Mouse (Mus musculus) heart, postnatal 4 days (tissue): ENCODE measurements around the gene Cd300lg. TPM values are rescaled to one million over a fixed set of nuclear protein-coding genes. Genes with fewer than 3 reads are reported as not detected.
A peak's percentile ranks its signal among the peaks of the same experiment; 100 is the strongest.

Experiments used
- DNase-seq: peaks from one replicate; pipeline ENCODE4 v3.0.0; 2021
- total RNA-seq, 2 experiments: library from RNA; stranded (reverse); gene quantifications; 2 replicates each; pipeline ENCODE4 v1.2.3; 2021

The Cd300lg gene
- total RNA-seq, 2 experiments from 2014 or later: 32.3 to 36.2 TPM

DNA sequence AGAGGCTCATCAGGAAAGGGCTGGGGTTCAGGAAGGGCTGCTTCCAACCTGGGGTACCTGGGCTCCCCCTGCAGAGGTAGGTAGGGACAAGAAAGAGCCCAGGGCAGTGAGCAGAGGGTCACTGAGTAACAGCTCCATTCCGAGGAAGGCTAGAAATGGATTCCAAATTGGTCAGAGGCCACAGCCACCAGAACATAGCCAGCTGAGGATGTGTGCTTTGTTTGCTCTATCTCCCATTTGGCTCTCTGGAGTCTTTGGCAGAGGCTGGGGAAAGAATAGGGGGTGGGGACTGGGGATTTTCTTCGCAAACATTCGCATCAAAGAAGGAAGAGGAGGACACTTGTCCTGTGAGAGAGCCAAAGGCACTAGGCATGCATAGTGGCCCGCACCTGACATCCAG lies 10.6 kb downstream of the Cd300lg start:
- peak; percentile 44 for DNase-seq

DNA sequence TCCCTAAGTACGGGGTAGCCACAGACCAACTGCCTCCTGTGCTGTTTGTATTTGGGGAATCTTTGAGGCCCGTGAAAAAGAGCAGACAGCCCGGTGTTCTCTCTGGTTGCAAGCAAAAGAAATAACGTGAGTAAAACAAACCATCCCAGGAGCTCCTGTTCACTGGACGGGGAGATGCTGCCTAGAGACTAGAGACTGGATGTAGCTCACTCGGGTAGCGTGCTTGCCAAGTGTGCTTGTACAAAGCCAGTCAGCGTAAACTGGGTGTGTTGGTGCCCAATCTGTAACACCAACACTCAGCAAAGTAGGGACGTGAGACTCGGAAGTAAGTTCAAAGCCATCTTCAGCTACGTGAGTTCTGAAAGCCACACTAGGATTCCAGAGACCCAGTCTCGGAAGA lies 11.4 kb downstream of the Cd300lg start:
- DNase-seq: no peak

DNA sequence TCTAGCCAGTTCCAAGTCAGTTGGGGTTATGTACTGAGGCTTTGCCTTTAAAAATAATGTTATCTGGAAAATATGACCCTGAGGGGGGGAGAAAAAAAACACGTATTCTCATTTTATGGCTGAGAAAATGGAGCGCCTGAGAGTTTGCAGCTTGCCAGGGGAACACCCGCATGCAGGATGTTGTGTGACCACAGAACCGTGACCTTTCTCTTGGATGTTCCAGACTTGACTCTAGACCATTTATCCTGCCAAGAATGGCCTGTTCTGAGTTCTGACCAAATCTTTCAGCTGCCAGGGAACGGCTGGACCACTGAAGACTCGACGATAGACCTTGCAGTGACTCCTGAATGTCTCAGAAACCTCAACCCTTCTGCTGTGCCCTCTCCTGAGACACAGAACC lies 11.9 kb downstream of the Cd300lg start:
- no peak for DNase-seq

DNA sequence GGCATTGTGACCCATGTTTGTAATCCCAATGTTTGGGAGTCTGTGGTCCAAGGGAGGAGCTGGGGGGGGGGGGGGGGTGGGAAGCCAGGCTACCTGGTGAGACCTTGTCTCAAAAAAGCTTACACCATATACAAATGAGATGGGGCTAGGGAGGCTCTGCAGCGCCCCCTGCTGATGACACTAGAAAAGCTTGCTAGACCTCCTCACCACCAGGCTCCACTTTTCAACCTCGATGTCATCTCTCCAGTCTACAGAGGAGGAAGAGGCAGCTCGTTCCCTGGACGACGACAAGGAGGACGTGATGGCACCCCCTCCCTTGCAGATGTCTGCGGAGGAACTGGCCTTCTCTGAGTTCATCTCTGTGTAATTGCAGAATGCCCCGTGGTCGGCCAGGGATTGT lies 12.5 kb downstream of the Cd300lg start:
- DNase-seq: peak; percentile 70

DNA sequence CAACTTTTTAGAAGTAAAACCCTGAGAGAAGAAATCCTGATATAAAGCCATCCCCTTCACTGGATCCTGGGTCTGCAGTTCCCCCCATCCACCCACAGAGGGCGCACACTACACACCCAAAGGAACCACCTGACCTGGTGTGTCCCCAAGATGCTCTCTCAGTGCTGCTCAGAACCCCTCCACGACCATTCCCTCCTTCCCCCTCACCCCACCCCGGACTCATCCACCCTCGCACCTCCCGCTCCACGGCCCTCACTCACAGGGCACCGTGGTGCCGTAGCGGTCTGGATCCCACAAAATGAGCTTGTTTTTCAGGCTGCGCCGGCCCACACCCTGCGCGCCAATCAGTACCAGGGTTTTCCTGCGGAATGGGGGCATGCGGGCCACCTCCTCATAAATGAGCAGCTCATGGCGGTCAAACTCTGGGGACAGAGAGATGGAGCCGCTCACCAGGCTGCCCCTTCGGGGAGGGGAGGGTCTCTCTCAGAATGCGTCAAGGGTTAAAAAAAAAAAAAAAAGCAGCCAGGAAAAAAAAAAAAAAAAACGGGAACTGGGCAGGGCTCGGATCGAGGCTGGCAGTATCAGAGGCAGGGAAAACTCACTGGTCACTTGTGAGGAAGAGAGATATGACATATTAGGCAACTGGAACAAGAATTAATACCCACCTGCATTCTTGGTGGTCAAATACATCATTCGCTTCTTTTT lies 20.1 kb downstream of the Cd300lg start:
- peak; percentile 84 for DNase-seq

DNA sequence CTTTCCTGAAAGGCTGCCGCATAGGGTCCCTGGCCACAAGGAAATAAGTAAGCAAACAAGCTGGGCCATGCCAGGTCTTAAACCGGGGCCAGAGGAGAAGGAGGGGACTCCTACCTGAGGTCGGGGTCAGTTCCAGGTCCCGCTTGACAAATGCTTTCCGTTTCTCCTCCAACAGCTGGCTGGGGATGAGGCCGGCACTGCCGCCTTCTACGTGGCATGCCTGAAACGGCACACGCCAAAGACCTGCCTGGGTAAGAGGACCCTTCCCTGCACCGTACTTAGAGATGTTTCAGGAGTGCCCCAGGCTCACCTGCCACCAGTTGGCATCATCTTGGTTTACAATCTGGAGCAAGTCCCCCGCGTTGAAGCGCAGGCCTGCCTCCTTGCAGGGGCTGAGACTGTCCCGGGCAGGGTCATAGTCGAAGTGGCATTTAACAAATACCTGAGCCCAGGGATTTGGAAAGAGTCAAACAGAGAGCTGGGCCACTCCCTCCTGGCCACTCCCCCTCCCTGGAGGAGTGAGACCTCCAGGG lies 20.7 kb downstream of the Cd300lg start:
- no peak for DNase-seq

DNA sequence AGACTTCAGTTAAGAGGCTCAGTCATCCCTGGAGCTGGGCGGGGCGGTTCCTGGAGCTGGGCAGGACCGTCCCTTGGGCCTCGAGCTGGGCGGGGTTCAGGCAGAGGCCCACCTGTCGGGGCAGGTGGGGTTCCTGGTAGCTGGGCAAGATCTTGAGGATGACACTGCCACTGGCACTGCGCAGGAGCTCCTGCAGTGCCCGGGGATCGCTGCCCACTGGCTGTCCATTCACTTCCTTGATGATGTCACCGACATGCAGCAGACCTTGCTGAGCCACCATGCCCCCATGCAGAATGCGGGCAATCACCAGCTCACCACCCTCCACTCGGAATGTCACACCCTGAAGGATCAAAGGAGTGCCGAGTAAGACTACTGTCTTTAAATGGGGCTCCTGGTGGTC lies 21.8 kb downstream of the Cd300lg start:
- DNase-seq: no peak

DNA sequence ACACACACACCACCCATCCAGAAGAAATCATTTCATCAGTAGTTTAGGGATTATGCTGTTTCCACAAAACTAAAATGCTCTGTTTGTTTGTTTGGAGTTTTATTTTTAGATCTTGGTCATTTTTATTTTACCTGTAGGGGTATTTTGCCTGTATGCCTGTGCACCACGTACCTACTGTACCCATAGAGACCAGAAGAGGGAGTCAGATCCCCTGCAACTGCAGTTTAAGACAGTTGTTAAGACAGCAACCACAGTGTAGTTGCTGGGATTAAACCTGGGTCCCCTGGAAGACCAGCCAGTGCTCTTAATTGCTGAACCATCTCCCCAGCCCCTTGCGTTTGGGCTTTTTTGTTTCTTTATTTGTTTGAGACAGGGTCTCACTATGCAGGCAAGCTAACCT lies 27.7 kb downstream of the Cd300lg start:
- DNase-seq: no peak

DNA sequence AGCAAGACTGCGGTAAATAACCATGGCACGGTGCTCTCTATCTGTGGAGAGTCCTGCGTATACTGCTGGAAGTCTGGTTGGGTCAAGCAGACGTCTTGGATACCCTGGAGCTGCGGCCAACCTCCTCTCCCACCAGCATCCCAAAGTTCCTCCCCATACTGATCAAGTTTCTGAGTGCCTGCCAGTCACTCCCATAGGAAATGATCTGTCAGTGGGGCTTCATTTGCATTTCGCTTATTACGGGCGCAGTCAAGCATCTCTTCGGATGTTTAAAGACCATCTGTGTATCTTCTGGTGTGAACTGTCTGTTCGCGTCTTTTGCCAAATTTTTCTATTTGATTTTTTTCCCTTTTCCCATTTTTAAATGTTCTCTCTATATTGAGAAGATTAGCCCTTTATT lies 28.3 kb downstream of the Cd300lg start:
- DNase-seq: no peak

DNA sequence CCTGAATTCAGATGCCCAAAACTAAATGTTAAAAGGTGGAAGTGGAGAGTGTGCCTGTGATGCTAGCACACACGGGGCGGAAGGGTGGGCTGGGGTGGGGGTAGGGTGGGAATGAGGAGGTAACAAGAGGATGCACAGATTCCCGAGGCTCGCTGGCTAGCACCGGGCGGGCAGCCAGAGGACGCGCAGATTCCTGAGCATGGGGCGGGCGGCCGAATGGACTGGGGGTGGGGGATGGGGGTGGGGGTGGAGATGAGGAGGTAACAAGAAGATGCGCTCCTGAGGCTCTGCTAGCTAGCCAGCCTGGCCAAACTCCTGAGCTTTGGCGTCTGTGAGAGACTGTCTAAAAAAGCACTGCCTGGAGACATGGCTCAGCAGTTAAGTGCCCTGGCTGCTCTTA lies 29.1 kb downstream of the Cd300lg start:
- DNase-seq: no peak

DNA sequence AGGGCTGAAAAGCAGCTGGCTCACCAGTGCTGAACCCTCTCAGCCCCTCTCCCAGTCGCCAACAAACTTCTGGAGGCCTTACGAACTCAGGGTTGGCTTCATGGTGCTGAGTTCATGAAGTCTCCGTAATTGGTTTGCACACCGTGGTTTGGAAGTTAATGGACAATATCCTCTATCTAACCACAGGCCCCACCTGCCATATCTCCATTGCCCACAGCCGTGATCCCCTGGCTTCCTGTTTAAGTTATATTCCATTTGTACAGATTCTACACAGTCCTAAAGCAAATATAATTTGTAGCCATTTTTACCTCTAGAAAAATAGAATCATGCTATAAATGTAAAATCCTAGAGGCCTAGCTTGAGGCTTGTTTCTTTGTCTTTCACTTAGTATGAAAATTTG lies 31.4 kb downstream of the Cd300lg start:
- DNase-seq: no peak

DNA sequence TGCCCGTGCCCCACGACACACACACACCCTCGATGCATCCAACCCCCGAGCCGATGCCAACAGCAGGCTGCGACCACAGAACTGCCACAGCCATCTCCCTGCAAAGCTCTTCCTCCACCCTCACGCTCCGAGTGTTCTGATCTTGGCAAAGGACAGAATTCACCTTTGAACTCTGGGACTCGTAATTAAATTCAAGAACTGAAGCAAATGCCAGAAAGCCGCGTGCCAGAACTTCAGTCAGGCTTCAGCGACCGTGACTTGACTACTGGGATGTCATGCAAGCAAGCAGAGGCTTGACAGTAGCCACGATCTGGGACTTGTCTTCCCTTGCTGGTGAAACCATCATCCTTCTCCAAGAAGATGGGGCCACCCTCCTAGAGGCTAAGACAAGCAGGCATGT lies 32.4 kb downstream of the Cd300lg start:
- no peak for DNase-seq

DNA sequence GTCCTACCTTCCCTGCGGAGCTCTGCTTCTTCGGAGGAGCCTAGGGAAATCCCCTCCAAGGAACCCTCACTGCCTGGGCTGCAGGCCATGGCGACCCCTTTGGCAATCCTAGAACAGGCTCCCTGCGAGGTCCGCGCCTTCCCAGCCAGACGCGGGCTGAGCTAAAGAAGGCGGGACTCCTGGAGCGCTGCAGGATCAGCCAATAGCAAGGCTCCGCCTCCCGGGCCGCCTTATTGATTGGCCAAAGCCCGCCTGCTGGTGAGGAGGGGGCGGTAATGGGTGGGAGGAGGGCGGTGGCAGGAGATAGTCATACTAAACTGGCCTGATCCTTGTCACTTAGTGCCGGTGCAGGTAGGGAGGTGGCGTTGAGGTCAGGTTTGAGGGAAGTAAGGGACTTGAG lies 41.0 kb downstream of the Cd300lg start:
- peak; percentile 82 for DNase-seq

DNA sequence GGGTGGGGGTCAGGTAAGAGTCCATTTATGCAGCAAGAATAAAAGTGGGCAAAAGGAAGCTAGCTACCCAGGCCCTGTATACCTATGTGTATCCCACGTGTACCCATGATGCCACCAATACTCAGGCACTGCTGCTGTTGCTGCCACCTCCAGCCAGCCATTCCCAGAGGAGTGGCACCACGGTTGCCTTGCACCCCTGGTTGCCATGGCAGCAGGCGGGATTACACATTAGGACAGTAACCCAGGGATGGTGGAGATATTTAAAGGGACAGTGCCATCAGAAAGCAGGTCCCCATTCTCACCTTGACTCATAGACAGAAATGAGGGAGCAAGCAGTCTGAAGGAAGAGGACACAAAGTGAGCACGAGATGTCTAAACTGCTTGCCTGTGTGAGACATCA lies 41.9 kb downstream of the Cd300lg start:
- no peak for DNase-seq

DNA sequence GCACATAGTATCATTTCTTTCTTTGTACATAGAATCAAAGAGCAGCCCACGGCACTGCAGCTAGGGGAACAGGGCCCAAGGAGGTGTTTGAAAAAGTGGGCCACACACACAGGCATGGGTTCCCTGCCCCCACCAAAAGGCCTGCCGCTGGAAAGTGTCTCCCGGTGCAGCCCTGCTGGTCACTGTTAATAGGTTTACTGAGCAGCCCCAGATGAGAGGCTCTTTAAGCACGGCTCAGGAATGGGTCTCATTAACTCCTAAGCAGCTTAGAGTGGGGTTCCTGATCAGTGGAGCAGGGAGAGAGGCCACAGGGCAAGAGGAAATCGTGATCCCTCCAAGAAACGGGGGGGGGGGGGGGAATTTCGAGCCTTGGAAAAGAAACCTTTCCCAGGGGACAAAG lies 42.9 kb downstream of the Cd300lg start:
- no peak for DNase-seq

DNA sequence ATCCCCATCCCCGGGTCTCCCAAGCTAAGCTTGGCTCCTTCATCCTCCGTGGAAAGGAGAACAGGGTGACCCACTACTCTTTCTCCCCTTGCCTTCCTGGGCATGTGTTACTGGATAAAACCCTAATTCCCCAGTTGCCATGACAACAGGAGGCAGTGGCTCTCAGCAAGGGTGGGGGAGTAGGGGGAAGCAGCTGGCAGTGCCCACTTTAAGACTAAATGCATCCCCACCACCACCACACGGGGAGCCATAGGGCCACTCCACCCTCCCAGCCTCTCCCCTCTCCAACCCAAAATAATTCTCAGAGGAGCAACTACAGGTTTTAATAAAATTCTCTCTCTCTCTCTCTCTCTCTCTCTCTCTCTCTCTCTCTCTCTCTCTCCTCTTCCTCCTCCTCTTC lies 45.0 kb downstream of the Cd300lg start:
- DNase-seq: no peak

DNA sequence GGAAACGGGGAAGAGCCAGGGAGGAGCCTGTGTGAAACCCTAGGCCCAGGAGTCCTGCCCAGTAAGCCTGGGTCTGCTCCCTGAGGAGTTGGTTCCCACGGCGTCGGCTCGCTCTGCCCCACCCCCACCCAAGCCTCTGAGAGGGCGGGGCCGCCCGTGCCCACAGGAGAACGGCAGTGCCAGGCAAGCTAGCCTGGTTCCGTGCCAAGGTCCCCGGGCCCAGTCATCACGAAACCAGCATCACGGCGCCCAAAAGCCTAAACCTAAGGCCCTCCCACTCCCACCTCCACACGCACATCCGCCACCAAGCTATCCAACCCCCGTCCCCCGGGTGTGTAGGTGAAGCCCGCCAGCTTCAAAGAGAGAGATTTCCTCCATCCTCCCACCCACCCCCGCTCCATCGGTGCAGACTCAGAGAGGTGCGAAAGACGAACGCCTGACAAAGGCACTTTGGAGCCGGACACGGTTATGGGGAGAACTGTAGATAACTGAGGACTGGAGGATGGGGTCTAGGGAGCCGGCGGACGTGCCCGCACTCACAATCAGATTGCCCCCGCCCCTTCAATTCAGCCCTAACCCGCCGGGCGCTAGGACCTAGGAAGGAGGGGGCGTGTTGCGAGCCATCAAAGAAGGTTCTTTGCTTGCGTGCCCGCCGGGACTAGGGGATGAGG lies 45.9 kb downstream of the Cd300lg start:
- DNase-seq: peak; percentile 74

DNA sequence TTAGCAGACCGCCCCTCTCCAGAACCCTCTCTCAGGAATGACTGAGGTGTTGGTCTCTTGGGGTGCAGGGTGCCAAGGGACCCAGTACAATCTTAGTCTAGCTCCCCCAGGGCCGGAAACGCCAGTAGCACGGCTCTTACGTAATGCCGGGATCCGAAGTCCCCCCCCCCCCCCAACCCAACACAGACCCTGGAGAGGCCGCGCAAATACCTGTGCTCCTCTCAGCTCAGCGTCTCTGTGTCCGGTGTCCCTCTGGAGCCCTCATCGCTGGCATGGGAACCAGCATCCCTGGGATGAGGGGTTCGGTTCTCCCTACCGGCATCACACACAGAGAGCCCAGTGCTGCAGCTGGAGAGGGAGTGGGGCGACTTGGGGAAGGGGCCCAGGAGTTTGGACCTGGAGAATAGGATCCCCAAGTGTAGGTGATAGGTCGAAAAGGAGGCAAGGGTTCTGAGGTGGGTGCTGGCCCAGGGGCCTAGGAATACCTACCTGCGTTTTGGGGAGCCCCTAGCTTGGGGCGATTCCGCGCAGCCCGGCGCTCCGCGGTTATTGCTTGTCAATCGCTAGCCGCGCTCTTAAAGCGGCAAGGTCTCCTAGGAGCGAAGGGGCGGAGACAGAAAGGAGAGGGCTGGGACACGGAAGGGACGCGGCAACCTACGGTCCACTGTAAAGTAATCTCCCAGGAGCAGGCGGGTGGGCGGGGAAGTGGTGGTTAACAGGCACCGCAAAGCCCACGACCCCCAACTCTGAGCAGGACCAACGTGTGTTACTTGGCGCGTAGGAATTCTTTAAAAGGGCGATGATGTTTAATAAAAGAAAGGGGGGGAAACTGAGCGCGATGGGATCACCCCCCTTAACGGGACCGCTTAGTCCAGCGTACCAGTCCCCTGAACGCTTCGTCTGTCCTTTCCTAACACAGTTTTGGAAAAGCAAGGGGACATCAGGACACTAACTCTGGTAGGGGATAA lies 46.9 kb downstream of the Cd300lg start, which contains the start of gene Mpp2:
Gene Mpp2, minus strand, starts transcription at position 585 of the 968 bp plus-strand sequence.
- DNase-seq: peak; percentile 73

DNA sequence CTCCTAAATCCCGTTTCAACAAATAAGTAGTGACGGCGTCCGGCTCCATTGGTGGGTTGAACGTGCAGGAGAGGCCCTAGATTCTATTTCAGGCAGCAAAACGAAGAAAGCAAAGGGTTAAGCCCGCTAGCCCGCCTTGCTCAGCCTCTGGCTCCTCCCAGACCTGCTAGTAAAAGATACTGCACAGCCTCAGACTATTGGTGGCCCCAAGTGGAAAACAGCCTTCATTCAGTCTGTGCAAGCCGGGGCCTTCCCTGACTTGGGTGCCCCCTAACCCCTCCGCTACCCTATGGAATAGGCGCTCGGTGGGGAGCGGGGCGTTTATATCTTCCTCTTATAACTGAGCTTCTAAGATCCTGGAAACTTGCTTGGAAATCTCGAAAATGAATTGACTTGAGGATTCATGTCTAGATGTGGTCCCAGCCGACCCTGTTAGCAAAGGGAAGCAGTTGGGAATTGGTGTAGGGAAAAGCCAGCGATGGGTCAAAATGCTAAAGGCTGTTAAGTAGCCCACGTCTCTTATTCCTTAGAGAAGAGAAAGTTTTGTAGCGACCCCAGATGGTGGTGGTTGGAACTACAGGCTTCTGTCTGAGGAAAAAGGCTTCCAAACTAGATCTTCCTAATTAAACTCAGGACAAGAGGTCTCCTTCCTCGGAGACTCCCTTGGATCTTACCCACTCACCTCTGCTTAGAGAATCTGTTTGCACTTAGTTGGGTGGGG lies 47.9 kb downstream of the Cd300lg start:
- DNase-seq: peak; percentile 73

DNA sequence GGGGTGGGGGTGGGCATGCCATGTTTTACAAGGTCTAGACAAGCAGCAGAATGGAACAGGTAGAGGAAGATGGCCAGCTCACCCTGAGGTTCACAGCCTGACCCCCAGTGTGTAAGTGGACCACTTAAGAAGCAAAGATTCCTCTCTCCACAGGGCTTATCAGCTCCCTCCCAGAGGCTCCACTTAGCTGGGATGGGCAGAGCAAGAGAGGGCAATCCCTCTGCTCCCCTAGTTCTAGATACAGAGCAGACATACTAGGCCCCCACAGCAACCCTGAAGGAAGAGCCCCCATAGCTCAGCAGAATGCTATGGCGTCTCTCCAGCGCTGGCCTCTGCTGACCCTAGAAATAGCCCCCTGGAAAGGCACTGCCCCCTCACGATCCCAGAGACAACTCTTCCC lies 54.4 kb downstream of the Cd300lg start:
- DNase-seq: no peak

DNA sequence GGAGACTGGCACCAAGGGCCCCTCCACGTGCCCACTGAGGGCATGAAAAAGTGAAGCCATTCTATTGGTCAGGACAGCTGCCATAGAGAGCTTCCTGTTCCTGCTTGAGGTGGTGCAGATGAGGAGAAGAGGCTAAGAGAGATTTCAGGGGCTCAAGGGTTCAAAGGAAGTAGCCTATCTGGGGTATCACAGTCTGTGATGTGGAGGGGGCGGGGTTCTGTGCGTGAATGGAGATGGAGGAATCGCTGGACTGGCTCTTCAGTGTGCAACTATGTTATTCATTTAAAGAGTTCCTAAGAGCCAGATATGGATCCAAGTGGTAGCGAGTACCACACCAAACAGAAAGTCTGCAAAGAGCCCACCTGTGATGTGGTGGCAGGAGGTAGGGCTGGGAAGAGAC lies 55.1 kb downstream of the Cd300lg start:
- DNase-seq: no peak

DNA sequence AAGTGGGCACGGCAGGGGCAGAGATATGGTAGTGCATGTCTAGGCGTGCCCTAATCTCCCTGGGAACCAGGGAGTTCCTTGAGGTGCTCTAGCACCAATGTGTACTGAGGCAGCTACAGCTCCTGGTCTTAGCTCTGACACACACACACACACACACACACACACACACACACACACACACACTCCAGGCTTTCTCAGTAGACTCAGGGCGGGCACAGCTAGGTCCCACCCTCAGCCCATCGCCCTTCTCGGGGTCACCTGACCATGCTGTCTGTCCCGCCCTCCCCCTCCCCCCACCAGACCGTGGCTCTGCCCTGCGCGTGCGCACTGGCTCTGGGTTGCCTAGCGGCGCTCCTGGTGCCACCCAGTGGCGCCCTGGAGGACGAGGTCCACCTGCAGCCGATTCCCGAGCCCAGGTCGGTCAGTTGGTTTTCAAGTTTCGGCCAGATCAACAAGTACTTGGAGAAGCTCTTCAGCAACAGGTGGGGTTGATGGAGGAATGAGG lies 55.6 kb downstream of the Cd300lg start:
- peak; percentile 80 for DNase-seq
